Mouse (Mus musculus): ENCODE measurements at regions not wholly inside any gene's neighbourhood (a gene's known extent, or its start where the extent isn't known, plus 50 kb on each side); places are given as distances from the start of the nearest gene placed in this dataset.
"Not testable (repeated sequence)": the region's sequence is repeated elsewhere in the genome, so short reads cannot be mapped to it uniquely, and the experiment has no call there.

GRCm38 (mm10) chr16:20047356-20047755 is 50.0 kb upstream of the Klhl24 start:
- DNase-seq, result no peak
- intact Hi-C loops (cut with DNase I), result no loop called here

- DNase-seq, result not testable (repeated sequence)
Observed at GRCm38 (mm10) chr16:20035166-20035565, 52.3 kb upstream of the Klhl6 start.

DNA sequence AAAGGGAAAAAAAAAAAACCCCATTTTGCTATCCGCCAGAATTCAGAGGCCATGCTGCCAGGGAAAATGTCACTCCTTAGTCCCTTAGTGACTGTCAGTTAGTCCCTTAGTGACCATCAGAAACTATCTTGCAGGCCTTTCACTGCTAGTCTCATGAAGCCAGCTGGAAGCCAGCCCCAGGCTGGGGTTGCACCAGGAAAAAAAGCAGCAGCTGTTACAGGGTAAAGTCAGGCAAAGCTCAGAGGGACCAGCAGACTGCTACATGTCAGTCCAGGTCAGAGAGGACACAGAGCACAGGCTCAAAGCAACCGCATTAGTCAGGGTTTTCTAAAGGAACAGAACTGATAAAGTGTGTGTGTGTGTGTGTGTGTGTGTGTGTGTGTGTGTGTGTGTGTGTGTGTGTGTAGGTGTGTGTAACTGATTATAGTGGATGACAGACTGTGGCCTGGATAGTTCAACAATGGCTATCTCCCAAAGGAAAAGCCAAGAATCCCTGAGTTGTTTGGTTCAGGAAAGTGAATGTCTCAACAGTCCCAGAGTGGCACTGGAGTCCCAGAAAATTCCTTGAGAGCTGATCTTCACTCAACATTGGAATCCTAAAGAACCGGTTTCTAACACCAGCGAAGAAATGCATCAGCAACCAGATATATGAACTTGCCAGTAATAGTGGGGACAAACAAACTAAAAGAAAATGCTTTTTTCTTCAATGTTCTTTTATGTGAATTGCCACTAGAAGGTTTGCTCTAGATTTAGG is 49.7 kb upstream of the Klhl6 start:
- intact Hi-C loops (cut with DNase I), result no loop called here
- peak; percentile 82 to 85 for DNase-seq

More at GRCm38 (mm10) chr16:20035166-20035565, 52.3 kb upstream of the Klhl6 start:
- intact Hi-C loops (cut with DNase I), result not testable (repeated sequence)
